Mouse (Mus musculus) lung, postnatal 0 days (tissue): ENCODE results near the gene Trim59.

Experiments used
- CTCF ChIP-seq: IDR thresholded peaks from 2 replicates; pipeline ENCODE4 v1.5.1; 2016; ENCODE audit warnings: antibody characterized with exemption, mild to moderate bottlenecking
- EP300 ChIP-seq: IDR thresholded peaks from 2 replicates; pipeline ENCODE4 v1.6.1; 2016; ENCODE audit warnings: antibody characterized with exemption, mild to moderate bottlenecking, control low read depth

DNA sequence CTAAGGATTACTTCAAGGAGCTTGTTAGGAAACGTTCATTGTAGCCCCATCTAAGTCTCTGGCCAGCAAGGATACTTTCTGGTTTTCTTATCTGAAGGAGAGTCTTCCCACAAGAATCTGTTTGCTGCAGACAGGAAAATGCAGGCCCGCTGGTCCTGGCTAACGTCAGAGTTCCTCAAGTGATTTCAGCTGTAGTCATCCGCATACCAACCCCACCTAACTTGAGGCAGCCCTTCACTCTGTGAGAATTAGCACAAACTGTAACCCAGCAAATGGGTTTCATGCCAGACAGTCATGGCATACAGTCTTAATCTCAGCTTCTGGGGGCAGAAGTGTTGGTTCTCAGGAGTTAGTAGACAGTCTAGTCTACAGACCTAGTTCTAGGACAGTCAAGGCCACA is 2.0 kb upstream of the Trim59 start:
- TF ChIP-seq CTCF (no peak), EP300 (peak; percentile 70; the same call in 1 of the 2 replicates)
